Mouse (Mus musculus) spleen, adult 2 months (tissue): ENCODE measurements around the gene Ncor2. TPM values are rescaled to one million over a fixed set of nuclear protein-coding genes. Genes with fewer than 3 reads are reported as not detected.

Experiments
- DNase-seq, 2 experiments: peaks; one replicate each; pipeline versions ENCODE4 v3.0.0 to v3.0.0-alpha.2; 2012 to 2021; ENCODE audit warnings: low spot score in 2 of 2, low read depth in 1 of 2
- H3K27ac ChIP-seq: fragments of 200-500 bp; 2 replicates; pipeline ENCODE4 v1.5.1; 2012; ENCODE audit warnings: low read length, inconsistent platforms; ENCODE audit not compliant: insufficient read depth
- H3K27me3 ChIP-seq: fragments of 200-500 bp; 2 replicates; pipeline ENCODE4 v1.6.1; 2012; ENCODE audit warnings: mild to moderate bottlenecking, moderate library complexity, low read length, inconsistent platforms; ENCODE audit not compliant: control insufficient read depth, insufficient read depth
- H3K36me3 ChIP-seq: fragments of 200-500 bp; 2 replicates; pipeline ENCODE4 v1.6.1; 2012; ENCODE audit warnings: mild to moderate bottlenecking, low read length, inconsistent platforms; ENCODE audit not compliant: control insufficient read depth, insufficient read depth
- H3K4me1 ChIP-seq: fragments of 200-500 bp; 2 replicates; pipeline ENCODE4 v1.6.1; 2011; ENCODE audit warnings: inconsistent platforms; ENCODE audit not compliant: control insufficient read depth, insufficient read depth, insufficient read length
- H3K4me3 ChIP-seq: fragments of 200-500 bp; 2 replicates; pipeline ENCODE4 v1.5.1; 2011; ENCODE audit warnings: mild to moderate bottlenecking, inconsistent platforms; ENCODE audit not compliant: insufficient read depth, insufficient read length; ENCODE audit errors: extremely low read depth
- CTCF ChIP-seq: fragments of 200-500 bp; IDR thresholded peaks from 2 replicates; pipeline ENCODE4 v1.5.1; 2011; ENCODE audit warnings: mild to moderate bottlenecking, inconsistent platforms; ENCODE audit not compliant: insufficient read depth, insufficient read length, insufficient replicate concordance; ENCODE audit errors: extremely low read depth
- POLR2A ChIP-seq: fragments of 200-500 bp; IDR thresholded peaks from 2 replicates; pipeline ENCODE4 v1.6.1; 2011; ENCODE audit warnings: low read depth, low read length, inconsistent platforms
- WGBS: fragments of 180-500 bp; shearing (Covaris S2); methylation state at CpG from one replicate; pipeline ENCODE4 v1.1.7; 2018; 5-methylcytosine and 5-hydroxymethylcytosine counted together
- polyA plus RNA-seq: library from polyadenylated mRNA; depleted of rRNA; stranded (reverse); fragments of >200 nt; gene quantifications from 2 replicates; pipeline ENCODE4 v1.2.3, GENCODE M21; 2012

Ncor2 gene
- polyA plus RNA-seq, 1 experiment = 70.5 TPM

GRCm38 (mm10) chr5:125127920-125128319 lies 51.1 kb downstream of the Ncor2 start:
- H3K4me3 ChIP-seq = no peak overlapping the region
- no peaks in the 10 kb centered on the region for H3K27me3 ChIP-seq
- WGBS = 69% methylated on average over 1 of the region's 1 CpGs
- no peak for DNase-seq
- H3K27ac ChIP-seq = no peak overlapping the region
- H3K36me3 ChIP-seq = peaks cover 3% of the 10 kb centered on the region
- H3K4me1 ChIP-seq = no peaks in the 10 kb centered on the region
- TF ChIP-seq POLR2A = no peak
- no peak for TF ChIP-seq CTCF

DNA sequence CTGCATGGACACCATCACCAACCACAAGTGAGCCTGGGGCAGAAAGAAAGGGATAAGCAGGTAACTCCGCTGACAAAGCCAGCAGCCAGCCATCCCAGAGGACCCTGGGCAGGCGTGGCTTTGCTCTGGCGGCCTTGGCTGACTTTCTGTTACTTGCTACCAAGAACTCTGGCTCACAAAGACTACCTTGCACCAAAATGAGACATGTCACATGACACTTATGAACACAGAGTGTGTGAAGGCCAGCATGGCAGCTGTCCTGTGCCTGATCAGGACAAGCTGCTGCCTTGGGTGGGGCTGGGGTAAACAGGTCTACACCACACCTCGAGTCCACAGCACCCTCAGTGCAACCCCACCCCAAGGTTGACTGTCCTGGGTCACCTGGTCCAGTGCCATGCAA lies 51.6 kb downstream of the Ncor2 start:
- peaks cover 3% of the 10 kb centered on the region for H3K36me3 ChIP-seq
- H3K27me3 ChIP-seq = no peaks in the 10 kb centered on the region
- 84% methylated on average over 4 of the region's 4 CpGs for WGBS
- TF ChIP-seq POLR2A (no peak), CTCF (no peak)
- no peak overlapping the region for H3K27ac ChIP-seq
- no peaks in the 10 kb centered on the region for H3K4me1 ChIP-seq
- H3K4me3 ChIP-seq = no peak overlapping the region
- DNase-seq = no peak

DNA sequence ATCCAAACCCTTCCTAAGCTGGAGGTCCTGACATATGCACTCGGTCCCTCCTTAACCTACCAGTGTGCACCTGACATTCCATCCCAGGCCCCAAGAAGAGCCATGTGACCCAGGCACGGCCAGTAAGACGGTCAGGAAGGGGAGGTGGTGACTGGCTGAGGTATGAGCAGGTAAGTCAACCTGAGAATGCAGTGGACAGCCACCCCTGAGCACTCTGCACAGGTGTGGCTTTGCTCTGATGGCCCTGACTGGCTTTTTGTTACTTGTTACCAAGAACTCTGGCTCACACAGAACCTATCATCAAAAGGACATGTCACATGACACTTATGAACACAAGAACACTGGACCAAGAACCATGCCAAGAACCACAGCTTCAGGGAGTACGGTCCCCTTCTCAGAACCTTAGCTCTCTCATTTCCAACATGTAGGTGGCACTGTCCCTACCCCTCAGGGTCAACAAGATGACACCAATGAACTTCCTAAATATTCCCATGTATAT lies 53.0 kb downstream of the Ncor2 start:
- TF ChIP-seq CTCF = no peak
- TF ChIP-seq POLR2A = no peak
- H3K4me1 ChIP-seq = no peaks in the 10 kb centered on the region
- peaks cover 3% of the 10 kb centered on the region for H3K36me3 ChIP-seq
- 95% methylated on average over 4 of the region's 4 CpGs for WGBS
- H3K27ac ChIP-seq = no peak overlapping the region
- DNase-seq = no peak
- no peak overlapping the region for H3K4me3 ChIP-seq
- H3K27me3 ChIP-seq = no peaks in the 10 kb centered on the region

DNA sequence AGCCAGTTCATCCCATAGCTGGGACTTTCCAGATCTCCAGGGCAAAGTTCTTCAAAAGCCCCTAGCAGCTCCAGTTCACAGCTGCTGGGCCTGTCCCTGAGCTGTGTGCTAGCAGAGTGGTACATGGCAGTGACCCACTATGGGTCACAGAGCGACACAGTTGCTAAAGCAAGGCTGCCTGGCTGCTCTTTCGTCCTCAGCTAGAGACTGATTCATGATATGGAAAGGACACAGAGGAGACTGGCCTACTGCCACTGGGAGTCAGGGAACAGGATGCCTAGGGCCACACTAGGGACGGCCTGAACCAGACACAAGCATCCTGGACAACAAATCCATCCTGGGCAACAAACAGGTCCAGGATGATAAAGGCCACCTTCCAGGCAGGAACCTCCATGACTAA lies 53.8 kb downstream of the Ncor2 start:
- Histone ChIP-seq H3K27me3 (no peaks in the 10 kb centered on the region), H3K36me3 (peaks cover 3% of the 10 kb centered on the region), H3K4me1 (no peaks in the 10 kb centered on the region), H3K4me3 (no peak overlapping the region), H3K27ac (no peak overlapping the region)
- no peak for TF ChIP-seq POLR2A
- TF ChIP-seq CTCF = no peak
- DNase-seq = no peak
- 91% methylated on average over 3 of the region's 3 CpGs for WGBS

DNA sequence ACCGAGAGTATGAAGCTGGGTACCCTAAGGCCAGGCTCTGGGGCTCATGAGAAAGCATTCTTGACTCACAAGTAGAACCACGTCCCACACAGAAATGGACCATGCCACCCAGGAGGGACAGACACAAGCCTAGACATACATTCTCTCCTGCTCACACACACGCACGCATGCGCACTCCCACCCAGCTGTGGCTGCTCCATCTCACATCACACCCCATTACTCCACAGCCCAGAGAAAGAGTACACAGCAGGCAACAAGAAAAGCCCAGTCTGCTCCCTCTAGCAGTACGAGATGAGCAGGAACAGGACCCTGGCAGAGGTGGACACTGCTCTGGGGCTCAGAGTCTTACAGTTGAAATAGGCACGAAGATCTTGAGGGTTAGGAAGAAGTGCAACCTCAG lies 55.0 kb downstream of the Ncor2 start:
- no peak for TF ChIP-seq CTCF
- TF ChIP-seq POLR2A = no peak
- Histone ChIP-seq H3K27ac (no peak overlapping the region), H3K4me3 (no peak overlapping the region), H3K27me3 (no peaks in the 10 kb centered on the region), H3K4me1 (no peaks in the 10 kb centered on the region), H3K36me3 (peaks cover 3% of the 10 kb centered on the region)
- DNase-seq = no peak
- 93% methylated on average over 7 of the region's 7 CpGs for WGBS

DNA sequence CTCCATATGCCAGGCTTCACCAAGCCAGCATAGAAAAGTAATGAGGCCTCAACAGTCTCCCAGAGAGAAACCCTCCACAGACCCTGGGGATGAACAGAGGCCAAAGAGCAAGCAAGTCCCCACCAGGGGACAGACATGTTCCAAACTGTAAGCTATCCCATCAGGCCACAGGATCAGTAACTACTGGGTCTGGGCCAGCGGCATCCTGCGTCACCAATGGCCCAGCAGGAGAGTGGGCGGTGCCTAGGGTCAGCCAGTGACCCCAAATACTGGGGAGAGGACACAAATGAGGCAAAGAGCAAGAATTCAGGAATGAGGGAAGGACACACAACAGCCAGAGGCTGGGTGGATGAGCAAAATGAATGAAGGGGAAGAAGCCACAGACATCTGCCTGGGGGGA lies 55.8 kb downstream of the Ncor2 start:
- peaks cover 9% of the 10 kb centered on the region for H3K36me3 ChIP-seq
- TF ChIP-seq POLR2A (no peak), CTCF (no peak)
- 93% methylated on average over 3 of the region's 3 CpGs for WGBS
- H3K4me1 ChIP-seq = no peaks in the 10 kb centered on the region
- no peak for DNase-seq
- H3K4me3 ChIP-seq = no peak overlapping the region
- no peak overlapping the region for H3K27ac ChIP-seq
- no peaks in the 10 kb centered on the region for H3K27me3 ChIP-seq

DNA sequence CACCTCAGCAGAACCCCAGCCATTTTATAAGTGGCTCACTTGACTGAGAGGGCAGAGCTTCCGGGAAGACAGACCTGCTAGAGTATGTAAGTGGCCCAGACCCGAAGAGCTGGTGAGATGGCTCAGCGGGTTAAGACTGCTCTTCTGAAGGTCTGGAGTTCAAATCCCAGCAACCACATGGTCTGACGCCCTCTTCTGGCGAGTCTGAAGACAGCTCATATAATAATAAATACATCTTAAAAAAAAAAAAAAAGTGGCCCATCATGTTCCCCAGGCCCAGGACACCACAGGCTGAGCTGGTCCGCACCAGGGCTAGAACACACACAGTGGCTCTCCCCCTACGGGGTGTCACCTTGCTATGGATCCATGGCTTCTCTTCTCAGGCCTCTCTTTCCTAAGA lies 56.5 kb downstream of the Ncor2 start:
- Histone ChIP-seq H3K36me3 (peaks cover 10% of the 10 kb centered on the region), H3K27me3 (no peaks in the 10 kb centered on the region), H3K4me1 (no peaks in the 10 kb centered on the region), H3K4me3 (no peak overlapping the region), H3K27ac (no peak overlapping the region)
- TF ChIP-seq POLR2A (no peak), CTCF (no peak)
- WGBS = 92% methylated on average over 7 of the region's 7 CpGs
- DNase-seq = no peak

- DNase-seq = no peak
- H3K36me3 ChIP-seq = peaks cover 10% of the 10 kb centered on the region
- H3K4me1 ChIP-seq = no peaks in the 10 kb centered on the region
- no peak overlapping the region for H3K4me3 ChIP-seq
- H3K27ac ChIP-seq = no peak overlapping the region
- TF ChIP-seq CTCF (no peak), POLR2A (no peak)
- 95% methylated on average over 7 of the region's 7 CpGs for WGBS
- H3K27me3 ChIP-seq = no peaks in the 10 kb centered on the region
These were observed 57.0 kb downstream of the Ncor2 start for GRCm38 (mm10) chr5:125122049-125122448.
